Mouse (Mus musculus): ENCODE results near the gene Smarcal1.

GRCm38 (mm10) chr1:72673070-72673469 is 90.0 kb downstream of the Smarcal1 start:
- TF ChIP-seq CTCF (IDR thresholded peaks at IDR 0.05; ENCODE audit: low read depth): no peak
- TF ChIP-seq EP300 (IDR thresholded peaks at IDR 0.05; ENCODE audit: low read depth): no peak
